15 mouse cellular contexts compared by ENCODE assay signal in genomic region chr17:46578650-46579049, GRCm38 (mm10). TPM values are rescaled to one million over a fixed set of nuclear protein-coding genes. Genes with fewer than 3 reads are reported as not detected.
DNase-seq lines count a peak whose midpoint lies in the region; ATAC-seq and TF ChIP-seq lines count a peak whose summit lies in the region.
"Had no signal": no experiment of that assay in that cellular context is flagged by ENCODE, and none has a peak within 500 bp of the region (broad histone marks: within the 10 kb centered on the region; RNA-seq: fewer than 3 reads in every experiment).

No protein-coding gene starts in this region.

- no peak for DNase-seq in lung, adult 2 months
- DNase-seq in lung, postnatal 10 days: no peak
- peak; percentile 43 for DNase-seq in R1 (ENCODE audit: low read depth, low spot score)
- no peak for DNase-seq in embryonic facial prominence, embryonic 14.5 days (ENCODE audit: low spot score)
- no peak for DNase-seq in testis, postnatal 14 days (ENCODE audit: low spot score)
- no peak for DNase-seq in adrenal gland, adult 18-20 months (ENCODE audit: low spot score in 2 of 2)
- DNase-seq: cerebellum, adult 11-12 months; gastrocnemius, postnatal 36 days; liver; right cerebral cortex, postnatal 25 days; thymus, adult 2 months had no signal

- H3K9ac ChIP-seq in hindbrain, embryonic 12.5 days: no peak overlapping the region
- H3K9ac ChIP-seq in hindbrain, embryonic 13.5 days: no peak overlapping the region
- H3K9ac ChIP-seq in embryonic facial prominence, embryonic 14.5 days (ENCODE audit: low read depth, low read length): no peak overlapping the region

- no peaks in the 10 kb centered on the region for H3K4me1 ChIP-seq in hindbrain, embryonic 12.5 days
- no peaks in the 10 kb centered on the region for H3K4me1 ChIP-seq in hindbrain, embryonic 13.5 days (replicated peaks)
- no peaks in the 10 kb centered on the region for H3K4me1 ChIP-seq in lung, adult 2 months (ENCODE audit: control insufficient read depth, insufficient read depth, low read length)
- H3K4me1 ChIP-seq in embryonic facial prominence, embryonic 14.5 days (ENCODE audit: control insufficient read depth, insufficient read depth, low read length): no peaks in the 10 kb centered on the region

- no peak overlapping the region for H3K4me3 ChIP-seq in hindbrain, embryonic 12.5 days
- no peak overlapping the region for H3K4me3 ChIP-seq in hindbrain, embryonic 13.5 days
- no peak overlapping the region for H3K4me3 ChIP-seq in lung, adult 2 months (replicated peaks; ENCODE audit: extremely low read depth, low read depth, low read length)
- no peak overlapping the region for H3K4me3 ChIP-seq in embryonic facial prominence, embryonic 14.5 days (ENCODE audit: low read depth, low read length)

- H3K36me3 ChIP-seq in hindbrain, embryonic 12.5 days: peaks cover 80% of the 10 kb centered on the region
- peaks cover 82% of the 10 kb centered on the region for H3K36me3 ChIP-seq in hindbrain, embryonic 13.5 days
- peaks cover 90% of the 10 kb centered on the region for H3K36me3 ChIP-seq in embryonic facial prominence, embryonic 14.5 days (ENCODE audit: control insufficient read depth, insufficient read depth, low read length)

- 79% methylated on average over 5 of the region's 5 CpGs for whole genome bisulfite sequencing in hindbrain, embryonic 12.5 days
- 77% methylated on average over 5 of the region's 5 CpGs for WGBS in hindbrain, embryonic 13.5 days
- WGBS in lung, adult 2 months: 61% methylated on average over 5 of the region's 5 CpGs
- 71% methylated on average over 5 of the region's 5 CpGs for WGBS in embryonic facial prominence, embryonic 14.5 days

- TF ChIP-seq CTCF in lung, adult 2 months (IDR thresholded peaks at IDR 0.05; ENCODE audit: insufficient read depth, low read length): 0 out of 2 replicates have a peak, but pooled peaks have one; percentile 5

- no peaks in the 10 kb centered on the region for H3K27me3 ChIP-seq in hindbrain, embryonic 12.5 days
- H3K27me3 ChIP-seq in hindbrain, embryonic 13.5 days: no peaks in the 10 kb centered on the region
- no peaks in the 10 kb centered on the region for H3K27me3 ChIP-seq in embryonic facial prominence, embryonic 14.5 days (replicated peaks; ENCODE audit: control insufficient read depth, insufficient read depth, low read length)

- ATAC-seq in hindbrain, embryonic 12.5 days (ENCODE audit: low FRiP score): peak; percentile 61; the same call in 1 of the 2 replicates
- no peak for ATAC-seq in hindbrain, embryonic 13.5 days (ENCODE audit: low FRiP score)
- peak; percentile 47; the same call in 1 of the 2 replicates for ATAC-seq in embryonic facial prominence, embryonic 14.5 days (ENCODE audit: low read depth)
- ATAC-seq: activated CD4-positive, CD25-positive, alpha-beta regulatory T cell, adult 4 months; inflammation-experienced regulatory T-cells, adult 6 months had no signal

- no peak overlapping the region for H3K4me2 ChIP-seq in hindbrain, embryonic 12.5 days (replicated peaks)
- H3K4me2 ChIP-seq in hindbrain, embryonic 13.5 days: no peak overlapping the region
- H3K4me2 ChIP-seq in embryonic facial prominence, embryonic 14.5 days (ENCODE audit: low read depth, low read length): no peak overlapping the region

- H3K27ac ChIP-seq in hindbrain, embryonic 12.5 days: no peak overlapping the region
- H3K27ac ChIP-seq in hindbrain, embryonic 13.5 days: no peak overlapping the region
- H3K27ac ChIP-seq in embryonic facial prominence, embryonic 14.5 days (replicated peaks; ENCODE audit: low read depth, low read length): no peak overlapping the region

- H3K9me3 ChIP-seq in hindbrain, embryonic 12.5 days (replicated peaks): no peaks in the 10 kb centered on the region
- H3K9me3 ChIP-seq in hindbrain, embryonic 13.5 days: peaks cover 6% of the 10 kb centered on the region; the same call in 1 of the 2 replicates
- H3K9me3 ChIP-seq in embryonic facial prominence, embryonic 14.5 days (ENCODE audit: control insufficient read depth, low read length): 0 out of 2 replicates have a peak, but pooled peaks cover 3% of the 10 kb centered on the region

- TF ChIP-seq POLR2A in lung, adult 2 months (IDR thresholded peaks at IDR 0.05; ENCODE audit: borderline replicate concordance, extremely low read depth, low read depth, low read length): no peak

RNA-seq across cellular contexts. Expression of gene Srf, which starts 22.7 kb away (rescaled TPM):
- polyA plus RNA-seq in hindbrain, embryonic 12.5 days (2016; fragmentation: Nextera tagmentation; extraction: Ambion mirVana): 5.9 and 8.1 TPM in 2 replicates
- polyA plus RNA-seq in hindbrain, embryonic 13.5 days (2015; fragmentation: Nextera tagmentation; extraction: Ambion mirVana): 4.6 and 4.8 TPM in 2 replicates
- 162 and 190 TPM in 2 replicates for polyA plus RNA-seq in lung, adult 2 months (2012; rRNA removed)
- polyA plus RNA-seq in embryonic facial prominence, embryonic 14.5 days (2014; fragmentation: Nextera tagmentation; extraction: Ambion mirVana): 10.5 and 14.0 TPM in 2 replicates
- 10 to 100 TPM; 40.8 to 66.6 TPM for total RNA-seq in adrenal gland, adult 18-20 months (2021)

RNA-seq across cellular contexts. Expression of gene Cul9, which starts 32.5 kb away (rescaled TPM):
- polyA plus RNA-seq in hindbrain, embryonic 12.5 days (2016; fragmentation: Nextera tagmentation; extraction: Ambion mirVana): 14.1 and 14.9 TPM in 2 replicates
- polyA plus RNA-seq in hindbrain, embryonic 13.5 days (2015; fragmentation: Nextera tagmentation; extraction: Ambion mirVana): 17.1 and 21.6 TPM in 2 replicates
- 25.3 and 27.5 TPM in 2 replicates for polyA plus RNA-seq in lung, adult 2 months (2012; rRNA removed)
- 5.5 and 6.0 TPM in 2 replicates for polyA plus RNA-seq in embryonic facial prominence, embryonic 14.5 days (2014; fragmentation: Nextera tagmentation; extraction: Ambion mirVana)
- 10 to 100 TPM; 24.8 to 30.1 TPM for total RNA-seq in adrenal gland, adult 18-20 months (2021)

RNA-seq across cellular contexts. Expression of gene Ptk7, which starts 50.7 kb away (rescaled TPM):
- polyA plus RNA-seq in hindbrain, embryonic 12.5 days (2016; fragmentation: Nextera tagmentation; extraction: Ambion mirVana): 80.9 and 81.9 TPM in 2 replicates
- polyA plus RNA-seq in hindbrain, embryonic 13.5 days (2015; fragmentation: Nextera tagmentation; extraction: Ambion mirVana): 39.9 and 40.7 TPM in 2 replicates
- 52.6 and 57.3 TPM in 2 replicates for polyA plus RNA-seq in lung, adult 2 months (2012; rRNA removed)
- 68.0 and 90.7 TPM in 2 replicates for polyA plus RNA-seq in embryonic facial prominence, embryonic 14.5 days (2014; fragmentation: Nextera tagmentation; extraction: Ambion mirVana)
- 1 to 10 TPM; 2.7 to 5.8 TPM for total RNA-seq in adrenal gland, adult 18-20 months (2021)
- polyA plus RNA-seq: inflammation-experienced regulatory T-cells, adult 6 months had no signal

Comparison
In these comparisons a context has a peak if more than half of its experiments do, and no peak if none do; other contexts are left out.
1. RNA of gene Srf, which starts 22.7 kb away (polyA plus RNA-seq): 162 to 190 TPM in lung, adult 2 months; 10.5 to 14.0 TPM in embryonic facial prominence, embryonic 14.5 days, 5.9 to 8.1 TPM in hindbrain, embryonic 12.5 days and 4.6 to 4.8 TPM in hindbrain, embryonic 13.5 days; every median in the first group is over 10 times any median in the second.